Mouse (Mus musculus) cerebellum, postnatal 4 days (tissue): ENCODE results near the gene Rab31.
"Not testable (repeated sequence)": the region's sequence is repeated elsewhere in the genome, so short reads cannot be mapped to it uniquely, and the experiment has no call there.

Experiments used
- DNase-seq, 2 experiments: peaks; one replicate each; pipeline ENCODE4 v3.0.0; 2022; ENCODE audit warnings: low spot score in 2 of 2, mixed read lengths in 1 of 2

Gene Rab31

DNA sequence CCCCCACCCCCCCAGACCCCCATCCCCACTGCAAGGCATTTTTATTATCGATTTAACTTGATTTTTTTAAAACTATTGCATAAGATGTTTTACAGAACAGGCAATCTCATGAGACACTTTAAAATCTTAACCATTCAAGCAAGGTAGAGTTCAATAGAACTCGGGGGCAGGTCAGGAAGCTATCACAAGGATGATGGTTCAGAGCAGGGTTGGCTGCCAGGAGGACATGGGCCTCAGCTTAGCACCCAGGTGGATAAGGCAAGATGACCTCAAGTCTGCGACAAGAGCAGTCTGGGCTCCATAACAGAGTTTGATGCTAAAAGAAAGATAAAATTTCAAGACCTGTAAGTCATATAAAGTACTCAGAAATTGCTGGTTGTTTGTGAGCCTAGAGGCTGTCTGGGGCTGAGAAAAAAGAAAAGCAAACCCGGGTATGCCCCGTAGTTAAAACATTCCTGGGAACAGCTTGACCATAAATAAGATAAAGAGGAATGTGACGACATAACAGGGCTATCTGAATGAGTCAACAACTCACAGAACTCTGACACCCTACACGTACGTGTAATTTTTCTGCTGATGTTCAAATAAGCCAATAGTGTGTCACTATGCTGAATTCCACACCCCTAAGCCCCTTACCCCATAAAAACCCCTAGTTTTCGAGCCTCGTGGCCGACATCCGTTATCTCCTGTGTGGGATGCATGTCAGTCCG lies 143.6 kb downstream of the Rab31 start:
- DNase-seq, result not testable (repeated sequence)

DNA sequence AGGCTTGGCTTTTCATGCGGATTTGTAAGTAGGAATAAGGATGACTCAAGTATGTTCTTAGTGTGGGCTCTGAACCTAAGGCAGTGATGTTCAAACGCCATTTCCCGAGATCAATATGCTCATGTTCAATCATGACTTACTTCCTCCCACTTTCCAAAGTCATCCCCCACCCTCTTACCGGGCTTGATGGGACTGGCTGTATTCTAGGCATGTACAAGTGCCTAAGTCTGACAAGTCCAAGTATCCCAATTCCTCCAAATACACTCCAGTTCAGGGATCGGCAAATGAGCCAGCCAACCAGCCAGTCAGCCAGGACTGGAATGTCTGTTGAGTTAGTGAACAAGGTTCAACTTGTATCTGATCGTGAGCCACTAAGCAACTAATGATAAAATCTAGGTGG lies 146.3 kb downstream of the Rab31 start:
- no peak for DNase-seq

DNA sequence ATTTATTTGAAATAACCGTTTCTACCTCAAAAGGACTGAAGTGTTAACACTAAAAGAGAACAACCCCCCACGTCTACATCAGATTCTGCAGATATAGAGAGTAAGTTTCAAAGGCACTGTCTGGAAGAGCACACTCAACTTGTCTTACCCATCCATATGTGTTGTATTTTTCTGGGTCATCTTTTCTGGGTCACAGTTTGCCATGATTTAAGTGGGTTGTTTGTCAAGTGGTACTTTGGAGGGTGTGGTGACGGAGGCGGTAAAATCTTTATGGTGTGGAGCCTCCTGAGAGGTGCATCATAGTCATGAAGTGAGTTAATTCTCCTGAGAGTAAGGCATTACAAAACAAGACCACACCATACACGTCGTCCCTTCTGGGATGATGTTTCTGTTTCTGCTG lies 147.0 kb downstream of the Rab31 start:
- DNase-seq, result no peak

DNA sequence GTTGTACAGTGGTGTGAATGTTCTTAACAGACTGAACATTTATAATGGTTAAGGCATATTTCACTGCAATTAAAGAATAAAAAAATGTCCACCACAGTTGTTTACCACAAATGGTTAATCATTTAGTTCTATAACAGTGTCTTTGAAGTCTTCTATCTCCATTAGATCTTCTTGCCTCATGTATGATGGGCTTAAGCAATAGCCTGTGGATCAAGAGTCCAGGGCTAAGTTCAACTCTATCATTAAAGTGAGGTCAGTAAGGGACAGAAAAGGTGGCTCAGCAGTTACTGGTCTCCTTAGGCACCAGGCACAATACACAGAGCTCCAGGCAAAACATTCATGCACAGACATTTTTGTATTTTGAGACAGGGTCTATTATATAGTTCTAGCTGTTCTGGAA lies 149.4 kb downstream of the Rab31 start:
- no peak for DNase-seq

DNA sequence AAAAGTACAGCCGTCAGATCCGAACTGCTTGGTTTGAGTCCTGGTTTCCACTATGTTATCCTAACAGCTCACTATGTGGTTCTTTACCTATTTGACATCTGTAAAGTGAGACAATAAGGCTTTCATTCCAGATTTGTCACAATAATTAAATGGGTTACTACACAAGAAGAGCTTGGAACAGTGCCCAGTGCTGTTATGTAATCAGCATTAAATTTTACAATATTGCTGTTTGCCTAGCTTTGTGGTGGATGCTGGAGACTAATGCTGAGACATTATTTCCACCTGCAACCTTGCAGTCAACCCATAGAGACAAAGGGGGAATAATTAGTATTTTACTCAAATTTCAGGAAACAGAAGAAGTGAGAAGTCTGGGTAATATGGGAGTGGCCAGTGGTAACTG lies 154.1 kb downstream of the Rab31 start:
- DNase-seq, result no peak

DNA sequence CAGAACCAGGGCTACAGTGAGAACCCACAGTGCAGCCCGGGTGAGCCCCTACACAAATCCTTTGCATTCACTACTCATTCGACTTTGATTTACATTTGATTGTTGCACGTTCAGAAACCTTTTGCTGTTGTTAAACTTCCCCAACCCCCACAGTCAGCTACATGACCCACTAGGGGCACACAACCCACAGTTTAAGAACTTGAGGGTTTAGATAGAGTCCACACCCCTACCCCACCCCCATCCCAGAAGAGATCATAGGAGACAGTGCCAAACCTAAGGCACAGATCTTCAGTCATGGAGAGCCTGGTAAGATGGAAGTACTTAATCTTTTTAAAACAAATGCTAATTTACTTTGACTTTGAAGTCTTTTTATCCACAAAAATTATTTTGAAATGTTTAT lies 156.9 kb downstream of the Rab31 start:
- DNase-seq, result no peak

DNA sequence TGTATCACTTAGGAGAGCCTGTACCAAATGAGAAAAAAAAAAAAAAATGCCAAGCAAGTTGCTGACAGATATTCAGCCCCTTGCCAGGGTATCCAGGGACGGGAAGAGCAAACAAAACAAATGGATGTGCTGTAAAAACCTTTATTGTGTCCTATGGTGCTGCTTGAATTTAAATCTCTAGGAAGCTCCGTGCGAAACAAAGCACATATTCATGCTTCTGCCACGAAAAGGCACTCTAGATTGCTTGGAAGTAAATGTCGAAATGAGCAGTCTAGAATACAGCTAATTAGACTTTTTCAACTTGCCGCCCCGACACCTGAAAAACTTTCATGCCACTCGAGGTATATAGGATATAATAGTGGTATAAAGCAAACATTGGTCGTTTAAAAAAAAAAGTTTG lies 158.1 kb downstream of the Rab31 start:
- no peak for DNase-seq

DNA sequence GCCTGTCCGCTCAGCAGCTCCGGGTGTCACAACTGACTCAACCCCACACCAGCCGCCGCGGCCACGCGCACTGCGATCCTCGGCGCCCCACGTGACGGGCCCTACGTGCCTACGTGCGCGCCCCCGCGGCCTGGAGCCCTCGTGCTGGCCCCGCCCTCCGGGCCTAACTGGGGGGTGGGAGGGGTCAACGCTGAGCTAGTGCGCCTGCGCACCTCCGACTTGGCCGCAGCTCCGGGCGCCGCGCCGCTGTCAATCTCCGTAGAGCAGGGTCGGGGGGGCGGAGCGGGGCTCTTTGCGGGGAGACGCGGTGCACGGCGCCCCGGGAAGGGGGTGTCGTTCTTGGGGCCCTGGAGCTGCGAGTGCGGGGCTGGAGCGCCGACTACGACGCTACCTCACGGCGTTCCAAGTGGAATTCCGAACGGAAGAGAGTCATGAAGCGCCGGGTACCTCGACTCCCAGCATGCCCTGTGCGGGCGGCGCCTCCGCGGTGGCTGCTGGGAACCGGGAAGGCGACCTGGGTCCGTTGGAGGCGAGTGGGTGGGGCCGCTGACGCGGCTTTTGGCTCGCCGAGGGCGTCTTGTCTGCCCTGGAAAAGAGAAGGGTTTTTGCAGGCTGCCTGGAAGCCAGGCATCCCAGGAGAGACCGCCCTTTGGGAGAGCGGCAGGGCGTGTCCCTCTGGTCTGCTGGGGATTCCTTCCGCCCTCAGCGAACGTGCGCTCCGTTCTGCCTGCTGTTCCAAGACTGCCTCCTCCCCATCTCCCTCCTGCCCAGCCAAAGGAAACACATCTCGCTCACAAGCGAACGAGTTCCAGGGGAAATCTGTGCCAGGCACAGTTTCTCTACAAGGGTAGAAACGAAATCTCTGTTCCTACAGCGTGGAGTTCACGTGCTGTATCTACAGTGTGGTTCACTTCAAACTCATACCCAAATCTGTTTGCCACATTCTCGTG lies 158.8 kb downstream of the Rab31 start, which contains the start of gene Vapa:
Vapa (minus strand) TSS at position 93 of the 950 bp plus-strand sequence.
- DNase-seq, result peak; percentile 98

DNA sequence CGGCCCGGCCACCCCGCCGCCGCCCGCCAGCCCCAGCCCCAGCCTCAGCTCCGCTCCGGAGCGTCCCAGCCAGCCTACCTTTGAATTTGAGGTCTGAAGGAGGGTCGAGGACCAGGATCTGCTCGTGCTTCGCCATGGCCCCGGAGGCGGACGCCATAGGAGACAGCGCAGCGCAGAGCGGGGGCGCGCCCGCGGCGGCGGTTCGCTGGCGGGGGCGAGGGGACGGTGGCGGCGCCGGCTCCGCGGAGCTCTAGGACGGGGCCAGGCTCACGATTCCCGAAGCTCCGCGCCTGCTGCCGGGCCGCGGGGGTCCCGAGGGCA lies 159.4 kb downstream of the Rab31 start:
- DNase-seq, result no peak

DNA sequence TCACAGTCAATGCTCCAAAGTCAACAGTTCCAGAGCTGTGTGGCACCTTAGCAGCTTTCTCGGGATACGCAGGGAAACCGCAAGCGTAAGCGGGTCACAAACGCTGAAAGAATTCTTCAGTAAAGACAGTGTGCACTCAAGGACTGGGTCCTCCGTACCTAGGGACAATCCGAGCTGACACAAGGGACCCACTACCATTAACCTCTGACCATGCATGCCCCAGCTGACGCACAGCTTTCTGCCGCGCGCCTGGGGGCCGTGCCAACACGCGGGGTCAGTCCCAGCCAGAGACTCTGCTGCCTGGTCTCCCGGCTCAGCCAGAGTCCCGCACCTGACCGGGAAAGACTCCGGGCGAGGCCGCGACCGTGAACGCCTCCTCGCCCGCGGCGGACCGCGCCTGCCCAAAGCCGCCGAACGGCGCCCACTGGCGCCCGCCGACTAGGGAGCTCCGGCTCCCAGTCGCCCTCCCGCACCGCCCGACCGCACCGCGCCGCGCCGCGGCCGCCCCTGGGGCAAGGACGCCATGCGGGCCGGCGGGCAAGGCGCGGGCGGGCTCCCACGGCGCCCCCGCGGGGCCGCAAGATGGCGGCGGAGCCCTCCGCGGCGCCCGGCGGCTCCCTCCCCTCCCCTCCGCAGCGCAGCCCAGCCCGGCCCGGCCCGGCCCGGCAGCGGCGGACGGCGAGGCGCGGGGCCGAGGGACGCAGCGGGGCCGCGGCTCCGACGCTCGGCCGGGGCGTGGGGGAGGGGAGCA lies 160.0 kb downstream of the Rab31 start:
- DNase-seq, result peak; percentile 25 to 51

DNA sequence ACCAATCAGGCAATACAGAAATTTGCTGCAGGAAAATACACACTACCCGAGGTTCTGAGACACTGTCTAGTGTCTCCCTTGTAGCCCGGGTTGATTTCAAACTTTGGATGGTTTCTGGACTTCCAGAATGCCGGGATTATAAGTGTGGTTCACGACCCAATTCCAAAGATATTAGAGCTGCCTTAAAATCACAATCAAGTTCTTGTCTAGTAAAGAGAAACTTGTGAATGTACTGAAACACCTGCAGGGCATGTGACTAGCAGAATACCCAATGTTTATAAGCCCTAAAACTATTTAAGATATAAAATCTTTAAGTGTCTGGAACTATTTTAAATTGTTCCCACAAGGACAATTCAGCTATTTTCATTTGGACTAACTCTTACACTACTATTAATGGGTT lies 160.8 kb downstream of the Rab31 start:
- DNase-seq, result no peak

DNA sequence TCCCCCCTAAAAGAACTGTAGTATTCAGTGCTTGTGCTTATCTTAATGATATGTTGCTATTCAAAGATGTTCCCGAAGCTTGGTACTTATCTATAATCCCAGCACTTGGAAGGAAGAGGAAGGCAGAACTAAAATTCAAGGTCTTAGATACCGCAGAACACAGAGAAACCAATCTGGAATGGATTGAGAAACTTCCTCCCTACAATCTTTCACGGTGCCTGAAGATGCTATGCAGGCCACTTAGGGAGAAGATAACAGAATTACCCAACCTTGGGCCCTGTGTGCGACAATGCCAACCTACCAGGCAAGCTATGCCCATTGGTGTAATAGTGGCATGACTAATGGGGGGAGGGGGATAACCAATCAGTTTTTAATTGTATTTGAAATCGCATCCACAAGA lies 163.8 kb downstream of the Rab31 start:
- DNase-seq, result no peak

DNA sequence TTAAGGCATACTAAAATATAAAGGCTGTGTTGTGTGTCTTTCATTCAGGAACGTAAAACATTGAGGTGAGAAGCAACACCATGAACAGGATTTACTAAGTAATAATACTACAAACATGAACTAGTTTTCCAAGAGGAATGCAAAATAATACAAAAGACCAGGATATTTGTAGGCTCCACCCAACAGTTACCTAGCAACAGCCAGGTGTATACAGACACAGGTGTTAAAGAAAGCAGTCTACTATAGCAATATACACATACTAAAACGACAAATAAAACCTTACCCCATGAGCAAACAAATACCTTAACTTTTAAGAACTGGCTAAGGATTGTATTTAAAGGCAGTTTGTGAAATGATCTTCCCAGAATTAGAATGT lies 164.3 kb downstream of the Rab31 start:
- no peak for DNase-seq

DNA sequence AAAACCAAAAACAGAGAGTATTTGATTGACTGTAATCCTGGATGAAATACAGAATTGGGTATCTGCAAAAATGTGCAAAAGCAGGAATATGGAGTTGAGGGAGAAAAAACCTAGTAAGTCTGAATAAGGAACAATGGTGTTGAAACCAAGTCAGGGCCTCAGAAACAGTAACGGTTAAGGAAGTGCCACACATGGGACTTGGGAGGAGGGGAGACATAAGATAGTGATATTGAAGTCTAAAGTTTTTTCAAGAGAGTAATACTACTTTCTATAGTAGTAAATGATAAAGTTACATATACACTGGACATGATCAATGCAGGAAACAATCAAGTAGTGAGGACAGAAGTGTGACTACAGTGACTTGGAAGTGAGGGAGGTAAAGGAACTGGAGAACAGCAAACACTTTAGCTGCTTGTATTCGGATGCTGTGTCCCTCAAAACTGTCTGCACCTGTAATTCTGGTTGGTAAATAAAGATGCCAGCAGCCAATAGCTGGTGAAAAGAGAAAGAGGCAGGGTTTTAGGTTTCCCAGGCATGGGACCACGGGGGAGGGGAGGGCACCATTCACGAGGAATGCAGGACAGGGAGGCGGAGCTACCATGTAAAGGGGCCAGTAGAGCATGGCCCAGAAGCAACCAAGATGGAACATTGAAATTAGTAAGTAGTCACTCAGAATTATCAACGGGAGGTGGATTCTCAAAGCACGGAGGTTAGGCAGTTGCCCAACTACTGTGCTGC lies 164.8 kb downstream of the Rab31 start:
- DNase-seq, result no peak

DNA sequence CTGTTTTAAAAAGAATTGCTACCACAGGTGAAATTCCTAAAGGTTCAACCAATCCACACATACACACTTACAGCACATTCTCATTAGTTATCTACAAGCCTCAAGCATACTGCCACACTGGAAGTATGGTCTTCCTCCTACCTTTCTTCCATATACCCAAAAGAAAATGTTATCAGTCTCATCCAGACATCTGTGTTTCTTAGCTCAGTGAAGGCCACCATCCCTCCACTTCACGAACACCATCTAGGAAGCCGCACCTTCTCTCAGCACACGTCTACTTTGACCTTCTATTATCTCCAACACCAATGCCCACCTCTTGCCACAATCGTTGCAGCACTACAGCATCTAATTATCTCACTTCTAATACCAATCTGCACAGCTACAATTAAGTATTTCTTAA lies 166.5 kb downstream of the Rab31 start:
- DNase-seq, result no peak

DNA sequence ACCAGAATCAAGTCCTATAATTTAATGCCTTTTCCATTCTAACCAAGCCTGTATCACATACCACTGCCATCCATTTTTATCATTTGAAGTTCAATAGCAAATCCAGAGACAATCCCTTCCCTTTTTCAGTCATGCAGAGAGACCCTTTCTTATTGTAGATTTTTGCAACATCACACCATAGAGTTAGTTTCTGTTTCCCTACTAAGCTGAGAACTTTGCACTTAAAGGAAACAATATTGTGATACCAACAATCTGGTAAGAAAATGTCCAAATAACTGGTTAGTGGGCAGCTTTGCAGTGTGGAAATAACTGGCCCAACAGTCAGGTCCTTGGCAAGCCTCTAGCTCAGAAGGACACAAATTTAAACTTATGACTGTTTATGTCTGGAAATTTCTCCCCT lies 167.7 kb downstream of the Rab31 start:
- no peak for DNase-seq

DNA sequence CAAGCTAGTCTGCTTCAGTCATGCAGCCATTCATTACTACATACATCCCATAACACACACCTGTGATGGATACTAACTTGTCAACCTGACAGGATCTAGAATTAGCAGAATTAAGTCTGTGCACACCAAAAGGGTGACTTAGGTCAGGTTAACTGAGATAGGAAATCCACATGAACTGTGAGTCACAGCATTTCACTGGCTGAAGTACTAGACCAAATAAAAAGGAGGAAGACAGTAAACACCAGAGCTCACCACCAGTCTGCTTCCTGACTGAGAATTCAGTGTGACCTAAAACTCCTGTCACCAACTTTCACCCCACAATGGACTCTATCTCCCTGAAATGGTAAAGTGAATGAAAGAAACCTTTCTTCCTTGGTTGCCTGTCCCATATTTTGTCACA lies 168.2 kb downstream of the Rab31 start:
- no peak for DNase-seq
